Mouse (Mus musculus): ENCODE data around the gene Gm8068. TPM values are rescaled to one million over a fixed set of nuclear protein-coding genes. Genes with fewer than 3 reads are reported as not detected.
"Not testable (repeated sequence)": the region's sequence is repeated elsewhere in the genome, so short reads cannot be mapped to it uniquely, and the experiment has no call there.

The Gm8068 gene
- not detected for total RNA-seq (2021)
- long read RNA-seq, experiment 1, result 0 reads
- long read RNA-seq, experiment 2, result 0 reads

- DNase-seq; intact Hi-C loops (cut with DNase I): not testable (repeated sequence)
These were observed at the start of gene Gm8068 for GRCm38 (mm10) chr14:41701785-41702184. Gene Gm8068 (minus strand): TSS chr14:41701885.

- intact Hi-C loops (cut with DNase I), result not testable (repeated sequence)
These were observed 48.8 kb upstream of the Gm8068 start, which contains the start of gene Gm7929 for GRCm38 (mm10) chr14:41750514-41750913. Gene Gm7929 (minus strand): TSS chr14:41750614.

GRCm38 (mm10) chr14:41723437-41723836 is 21.8 kb upstream of the Gm8068 start:
- intact Hi-C loops (cut with DNase I); DNase-seq: not testable (repeated sequence)

More at GRCm38 (mm10) chr14:41750514-41750913, 48.8 kb upstream of the Gm8068 start, which contains the start of gene Gm7929:
- not testable (repeated sequence) for DNase-seq

- DNase-seq; intact Hi-C loops (cut with DNase I): not testable (repeated sequence)
These were observed 15.5 kb upstream of the Gm8068 start for GRCm38 (mm10) chr14:41717180-41717579.

GRCm38 (mm10) chr14:41648176-41648575 is 53.5 kb downstream of the Gm8068 start:
- intact Hi-C loops (cut with DNase I); DNase-seq: not testable (repeated sequence)

Other genes with a start within 250 kb of the Gm8068 start
- not detected for gene Gm7954, start 248.4 kb downstream of the Gm8068 start, total RNA-seq (2021)
- not detected for gene Gm3486, start 212.4 kb downstream of the Gm8068 start, total RNA-seq (2021)
- not detected for gene Gm7970, start 146.3 kb downstream of the Gm8068 start, total RNA-seq (2021)
- not detected for gene 1700049E17Rik2, start 128.7 kb downstream of the Gm8068 start, total RNA-seq (2021)
- gene Gm3072, start 77.3 kb downstream of the Gm8068 start, total RNA-seq (2021), result not detected
- not detected for gene Gm3676, start 55.4 kb downstream of the Gm8068 start, total RNA-seq (2021)
- gene Gm7929, start 48.7 kb upstream of the Gm8068 start, total RNA-seq (2021), result not detected
- not detected for gene Gm47189, start 70.6 kb upstream of the Gm8068 start, total RNA-seq (2021)
- gene Gm7980, start 205.4 kb upstream of the Gm8068 start, total RNA-seq (2021), result not detected
- gene 1700049E17Rik1, start 223.1 kb upstream of the Gm8068 start, total RNA-seq (2021), result not detected
- not detected for gene 1700024B05Rik, start 242.1 kb upstream of the Gm8068 start, total RNA-seq (2021)